Comparison of ENCODE assay signal across 16 mouse cellular contexts in the genomic region with DNA sequence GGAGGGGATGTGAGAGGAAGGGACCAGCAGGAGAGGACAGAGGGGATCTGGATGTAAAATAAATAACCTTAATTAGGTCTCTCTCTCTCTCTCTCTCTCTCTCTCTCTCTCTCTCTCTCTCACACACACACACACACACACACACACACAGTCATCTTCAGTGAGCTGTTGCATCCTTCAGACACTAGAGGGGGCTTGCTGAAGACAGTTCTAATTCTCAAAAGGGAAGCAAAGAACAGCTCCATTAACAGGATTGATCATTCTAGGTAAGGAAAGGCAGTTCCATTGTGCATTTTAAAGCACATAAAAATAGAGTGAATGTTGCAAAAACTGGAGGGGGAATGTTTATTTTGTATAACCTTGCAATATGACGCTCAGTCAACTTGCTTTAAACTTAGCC. TPM values are rescaled to one million over a fixed set of nuclear protein-coding genes. Genes with fewer than 3 reads are reported as not detected.
DNase-seq lines count a peak whose midpoint lies in the region; ATAC-seq and TF ChIP-seq lines count a peak whose summit lies in the region.
"Had no signal": no experiment of that assay in that cellular context is flagged by ENCODE, and none has a peak within 500 bp of the region (broad histone marks: within the 10 kb centered on the region; RNA-seq: fewer than 3 reads in every experiment).

No protein-coding gene starts in this region.

- H3K27ac ChIP-seq in intestine, postnatal 0 days (ENCODE audit: low read depth, low read length), result no peak overlapping the region
- H3K27ac ChIP-seq in intestine, embryonic 15.5 days, result no peak overlapping the region
- H3K27ac ChIP-seq in lung, embryonic 14.5 days (ENCODE audit: low read depth), result no peak overlapping the region
- H3K27ac ChIP-seq: heart, embryonic 15.5 days; hindbrain, embryonic 13.5 days; limb, embryonic 10.5 days; lung, embryonic 15.5 days had no signal

- TF ChIP-seq CTCF in intestine, postnatal 0 days (IDR thresholded peaks at IDR 0.05; ENCODE audit: low read depth), result peak; percentile 37
- peak; percentile 48 for TF ChIP-seq CTCF in lung, embryonic 14.5 days (IDR thresholded peaks at IDR 0.05; ENCODE audit: low read depth)
- no peak for TF ChIP-seq CTCF in lung, adult 2 months (IDR thresholded peaks at IDR 0.05; ENCODE audit: insufficient read depth, low read length)

- H3K4me3 ChIP-seq in intestine, postnatal 0 days (ENCODE audit: low read depth, low read length), result no peak overlapping the region
- H3K4me3 ChIP-seq in intestine, embryonic 15.5 days (replicated peaks), result no peak overlapping the region
- no peak overlapping the region for H3K4me3 ChIP-seq in lung, embryonic 14.5 days (ENCODE audit: low read depth, low read length)
- H3K4me3 ChIP-seq in lung, adult 2 months (replicated peaks; ENCODE audit: extremely low read depth, low read depth, low read length), result no peak overlapping the region
- H3K4me3 ChIP-seq: heart, embryonic 15.5 days; hindbrain, embryonic 13.5 days; limb, embryonic 10.5 days; lung, embryonic 15.5 days had no signal

- no peak for ATAC-seq in intestine, postnatal 0 days
- no peak for ATAC-seq in intestine, embryonic 15.5 days
- ATAC-seq in lung, embryonic 14.5 days (ENCODE audit: insufficient read depth), result no peak
- peak; percentile 58; the same call in 1 of the 2 replicates for ATAC-seq in megakaryocyte progenitor cell, adult 5-6 weeks (replicated peaks; ENCODE audit: poor library complexity)

- WGBS in intestine, postnatal 0 days, result 82% methylated on average over 1 of the region's 1 CpGs
- WGBS in intestine, embryonic 15.5 days, result 73% methylated on average over 1 of the region's 1 CpGs
- 67% methylated on average over 1 of the region's 1 CpGs for WGBS in lung, embryonic 14.5 days
- 78% methylated on average over 1 of the region's 1 CpGs for WGBS in lung, adult 2 months

- H3K9me3 ChIP-seq in intestine, postnatal 0 days (ENCODE audit: control insufficient read depth), result no peaks in the 10 kb centered on the region
- no peaks in the 10 kb centered on the region for H3K9me3 ChIP-seq in intestine, embryonic 15.5 days
- no peaks in the 10 kb centered on the region for H3K9me3 ChIP-seq in lung, embryonic 14.5 days (ENCODE audit: low read depth, low read length)
- H3K9me3 ChIP-seq: heart, embryonic 15.5 days; hindbrain, embryonic 13.5 days; limb, embryonic 10.5 days; lung, embryonic 15.5 days had no signal

- no peaks in the 10 kb centered on the region for H3K4me1 ChIP-seq in intestine, postnatal 0 days (replicated peaks; ENCODE audit: control insufficient read depth, insufficient read depth, low read length)
- H3K4me1 ChIP-seq in intestine, embryonic 15.5 days (replicated peaks), result no peaks in the 10 kb centered on the region
- H3K4me1 ChIP-seq in lung, embryonic 14.5 days (ENCODE audit: insufficient read depth), result no peaks in the 10 kb centered on the region
- no peaks in the 10 kb centered on the region for H3K4me1 ChIP-seq in lung, adult 2 months (ENCODE audit: control insufficient read depth, insufficient read depth, low read length)
- H3K4me1 ChIP-seq: heart, embryonic 15.5 days; limb, embryonic 10.5 days; lung, embryonic 15.5 days had no signal

- H3K27me3 ChIP-seq in intestine, postnatal 0 days (replicated peaks; ENCODE audit: control insufficient read depth, insufficient read depth, low read length), result no peaks in the 10 kb centered on the region
- no peaks in the 10 kb centered on the region for H3K27me3 ChIP-seq in intestine, embryonic 15.5 days (replicated peaks)
- H3K27me3 ChIP-seq in lung, embryonic 14.5 days (ENCODE audit: insufficient read depth, low read length), result no peaks in the 10 kb centered on the region
- H3K27me3 ChIP-seq: heart, embryonic 15.5 days; hindbrain, embryonic 13.5 days; lung, embryonic 15.5 days had no signal

- no peak for TF ChIP-seq POLR2A in lung, adult 2 months (IDR thresholded peaks at IDR 0.05; ENCODE audit: borderline replicate concordance, extremely low read depth, low read depth, low read length)

- no peak overlapping the region for H3K4me2 ChIP-seq in intestine, postnatal 0 days (replicated peaks; ENCODE audit: low read depth)
- no peak overlapping the region for H3K4me2 ChIP-seq in intestine, embryonic 15.5 days (replicated peaks)
- no peak overlapping the region for H3K4me2 ChIP-seq in lung, embryonic 14.5 days
- H3K4me2 ChIP-seq: heart, embryonic 15.5 days; hindbrain, embryonic 13.5 days; lung, embryonic 15.5 days; midbrain, embryonic 11.5 days had no signal

- no peaks in the 10 kb centered on the region for H3K36me3 ChIP-seq in intestine, postnatal 0 days (ENCODE audit: control insufficient read depth, insufficient read depth)
- H3K36me3 ChIP-seq in intestine, embryonic 15.5 days, result no peaks in the 10 kb centered on the region
- no peaks in the 10 kb centered on the region for H3K36me3 ChIP-seq in lung, embryonic 14.5 days (ENCODE audit: insufficient read depth)
- H3K36me3 ChIP-seq: heart, embryonic 15.5 days; hindbrain, embryonic 13.5 days; limb, embryonic 10.5 days; lung, embryonic 15.5 days had no signal

- DNase-seq in lung, embryonic 14.5 days, result peak; percentile 30
- no peak for DNase-seq in lung, adult 2 months
- peak; percentile 34 for DNase-seq in R1 (ENCODE audit: low read depth, low spot score)
- no peak for DNase-seq in retina, postnatal 1 day
- DNase-seq: adrenal gland, postnatal 25 days; heart, adult 11 months; right cerebral cortex, postnatal 4 days; thymus, postnatal 14 days had no signal

- H3K9ac ChIP-seq in intestine, postnatal 0 days (ENCODE audit: low read depth, low read length), result no peak overlapping the region
- H3K9ac ChIP-seq in intestine, embryonic 15.5 days, result no peak overlapping the region
- no peak overlapping the region for H3K9ac ChIP-seq in lung, embryonic 14.5 days
- H3K9ac ChIP-seq: heart, embryonic 15.5 days; hindbrain, embryonic 13.5 days; lung, embryonic 15.5 days had no signal

RNA-seq across cellular contexts. Expression of a gene that starts 5.7 kb away (rescaled TPM):
- not detected in 2 replicates for polyA plus RNA-seq in intestine, postnatal 0 days (2015; fragmentation: Nextera tagmentation; extraction: Ambion mirVana)
- polyA plus RNA-seq in intestine, embryonic 15.5 days (2015; fragmentation: Nextera tagmentation; extraction: Ambion mirVana), result 0.04 TPM in 1 of 2 replicates, not detected in the other
- polyA plus RNA-seq in lung, embryonic 14.5 days (2014; fragmentation: Nextera tagmentation; extraction: Ambion mirVana), result 0.20 and 0.50 TPM in 2 replicates
- 1.3 and 1.6 TPM in 2 replicates for polyA plus RNA-seq in lung, adult 2 months (2012; rRNA removed)
- not detected in 2 replicates for total RNA-seq in megakaryocyte progenitor cell, adult 5-6 weeks (2015)
- not detected in 2 replicates for total RNA-seq in megakaryocyte progenitor cell, adult 5-6 weeks (2017)
- total RNA-seq: adrenal gland, postnatal 25 days had no signal
- polyA plus RNA-seq: heart, embryonic 15.5 days; limb, embryonic 10.5 days; midbrain, embryonic 11.5 days had no signal

Comparison
In these comparisons a context has a peak if more than half of its experiments do, and no peak if none do; other contexts are left out.
1. DNase-seq: peak in lung, embryonic 14.5 days (single experiment) and R1 (single experiment); none in lung, adult 2 months (single experiment) and retina, postnatal 1 day (single experiment).